Mouse (Mus musculus) erythroblast, adult 5-6 weeks (primary cell): ENCODE results near the gene Olfml3. TPM values are rescaled to one million over a fixed set of nuclear protein-coding genes. Genes with fewer than 3 reads are reported as not detected.
A peak's percentile ranks its signal among the peaks of the same experiment; 100 is the strongest.

Experiments used
- ATAC-seq: replicated peaks from 2 replicates; pipeline ENCODE4 v1.8.0; 2016; ENCODE audit warnings: moderate number of reproducible peaks, mild to moderate bottlenecking, moderate TSS enrichment, inconsistent platforms; ENCODE audit not compliant: poor library complexity, low FRiP score, severe bottlenecking
- total RNA-seq, 2 experiments: library from RNA; stranded (forward) in 1 of 2; stranded (reverse) in 1 of 2; fragments of 150-400 nt in 1 of 2; fragments of 200-764, 138-1000 nt in 1 of 2; gene quantifications; 2 replicates each; pipeline versions ENCODE4 v1.2.3 to v1.2.4; 2015 to 2017; ENCODE audit warnings: low replicate concordance in 2 of 2

The Olfml3 gene
- total RNA-seq, 2 experiments from 2014 or later = 1.9 to 2.2 TPM

GRCm38 (mm10) chr3:103745001-103745770 is 7.4 kb upstream of the Olfml3 start:
- no peak for ATAC-seq

- no peak for ATAC-seq
These were observed 5.4 kb upstream of the Olfml3 start for GRCm38 (mm10) chr3:103743208-103743607.

GRCm38 (mm10) chr3:103740342-103740741 is 2.5 kb upstream of the Olfml3 start:
- no peak for ATAC-seq

- ATAC-seq = no peak
These were observed 1.5 kb upstream of the Olfml3 start, which contains the start of gene Gm10964 for GRCm38 (mm10) chr3:103739329-103739728. Gm10964 (plus strand) TSS chr3:103739366.

- ATAC-seq = no peak
These were observed 593 bp downstream of the Olfml3 start for GRCm38 (mm10) chr3:103737061-103737754.

GRCm38 (mm10) chr3:103735776-103736600 is 1.8 kb downstream of the Olfml3 start:
- no peak for ATAC-seq

GRCm38 (mm10) chr3:103734696-103735519 is 2.9 kb downstream of the Olfml3 start:
- no peak for ATAC-seq

GRCm38 (mm10) chr3:103733799-103734695 is 3.8 kb downstream of the Olfml3 start:
- ATAC-seq = no peak

- no peak for ATAC-seq
These were observed 4.6 kb downstream of the Olfml3 start for GRCm38 (mm10) chr3:103733176-103733575.

GRCm38 (mm10) chr3:103732116-103732515 is 5.7 kb downstream of the Olfml3 start:
- no peak for ATAC-seq

- ATAC-seq = no peak
These were observed 8.0 kb downstream of the Olfml3 start for GRCm38 (mm10) chr3:103729850-103730249.

- no peak for ATAC-seq
These were observed 9.9 kb downstream of the Olfml3 start for GRCm38 (mm10) chr3:103727813-103728326.

- no peak for ATAC-seq
These were observed 11.2 kb downstream of the Olfml3 start for GRCm38 (mm10) chr3:103726642-103727041.

- ATAC-seq = peak; percentile 59
These were observed 13.7 kb downstream of the Olfml3 start for GRCm38 (mm10) chr3:103724137-103724536.

- ATAC-seq = no peak
These were observed 19.1 kb downstream of the Olfml3 start for GRCm38 (mm10) chr3:103718728-103719127.

- no peak for ATAC-seq
These were observed 20.7 kb downstream of the Olfml3 start for GRCm38 (mm10) chr3:103716774-103717760.
